Mouse (Mus musculus): ENCODE data around the gene Olfr73. TPM values are rescaled to one million over a fixed set of nuclear protein-coding genes. Genes with fewer than 3 reads are reported as not detected.
"Not testable (repeated sequence)": the region's sequence is repeated elsewhere in the genome, so short reads cannot be mapped to it uniquely, and the experiment has no call there.

Olfr73 gene
- 0.05 TPM in 1 of 2 replicates, not detected in the other for polyA plus RNA-seq (2015; fragmentation: Nextera tagmentation; extraction: Ambion mirVana)

GRCm38 (mm10) chr2:88037599-88037998 lies at the start of gene Olfr73:
Olfr73 (minus strand) TSS chr2:88037699.
- Histone ChIP-seq H3K36me3 (no peaks in the 10 kb centered on the region), H3K27ac (no peak within 1 kb of the TSS), H3K4me3 (no peak within 1 kb of the TSS), H3K9ac (no peak within 1 kb of the TSS), H3K9me3 (no peaks in the 10 kb centered on the region), H3K27me3 (no peaks in the 10 kb centered on the region), H3K4me2 (no peak within 1 kb of the TSS), H3K4me1 (no peaks in the 10 kb centered on the region)
- no peak for ATAC-seq (ENCODE audit: borderline replicate concordance, extremely low read depth, low FRiP score, low TSS enrichment)

GRCm38 (mm10) chr2:88071730-88072129 lies 34.2 kb upstream of the Olfr73 start, which contains the start of gene Olfr1163:
Olfr1163 (minus strand) TSS chr2:88071830.
- Histone ChIP-seq H3K9ac (no peak within 1 kb of the TSS), H3K4me2 (no peak within 1 kb of the TSS), H3K36me3 (no peaks in the 10 kb centered on the region), H3K4me3 (no peak within 1 kb of the TSS), H3K9me3 (no peaks in the 10 kb centered on the region), H3K27ac (no peak within 1 kb of the TSS), H3K27me3 (no peaks in the 10 kb centered on the region), H3K4me1 (no peaks in the 10 kb centered on the region)
- no peak for ATAC-seq (ENCODE audit: borderline replicate concordance, extremely low read depth, low FRiP score, low TSS enrichment)

- Histone ChIP-seq H3K27ac (no peak overlapping the region), H3K4me2 (no peak overlapping the region), H3K4me1 (no peaks in the 10 kb centered on the region), H3K4me3 (no peak overlapping the region), H3K9me3 (no peaks in the 10 kb centered on the region), H3K27me3 (no peaks in the 10 kb centered on the region), H3K9ac (no peak overlapping the region), H3K36me3 (no peaks in the 10 kb centered on the region)
- WGBS: 88% methylated on average over 2 of the region's 2 CpGs
- no peak for ATAC-seq (ENCODE audit: borderline replicate concordance, extremely low read depth, low FRiP score, low TSS enrichment)
Measured at GRCm38 (mm10) chr2:88063587-88063986, 26.1 kb upstream of the Olfr73 start.

GRCm38 (mm10) chr2:88051029-88051428 lies 13.5 kb upstream of the Olfr73 start, which contains the start of gene Olfr1162:
Olfr1162 (minus strand) TSS chr2:88051129.
- no peaks in the 10 kb centered on the region for H3K4me1 ChIP-seq
- H3K4me3 ChIP-seq: no peak within 1 kb of the TSS
- H3K36me3 ChIP-seq: no peaks in the 10 kb centered on the region
- no peak within 1 kb of the TSS for H3K27ac ChIP-seq
- ATAC-seq (ENCODE audit: borderline replicate concordance, extremely low read depth, low FRiP score, low TSS enrichment): no peak
- H3K27me3 ChIP-seq: no peaks in the 10 kb centered on the region
- WGBS: 72% methylated on average over 1 of the region's 1 CpGs
- no peak within 1 kb of the TSS for H3K4me2 ChIP-seq
- no peaks in the 10 kb centered on the region for H3K9me3 ChIP-seq
- no peak within 1 kb of the TSS for H3K9ac ChIP-seq

GRCm38 (mm10) chr2:88022474-88022873 lies 15.0 kb downstream of the Olfr73 start, which contains the start of gene Olfr1161:
Olfr1161 (plus strand) TSS chr2:88022774.
- not testable (repeated sequence) for H3K4me1 ChIP-seq; ATAC-seq (ENCODE audit: borderline replicate concordance, extremely low read depth, low FRiP score, low TSS enrichment); H3K27ac ChIP-seq; H3K4me3 ChIP-seq; H3K9ac ChIP-seq; H3K36me3 ChIP-seq; H3K9me3 ChIP-seq; H3K4me2 ChIP-seq; H3K27me3 ChIP-seq
- WGBS: 62% methylated on average over 1 of the region's 1 CpGs

- Histone ChIP-seq H3K9ac (no peak within 1 kb of the TSS), H3K27me3 (no peaks in the 10 kb centered on the region), H3K4me3 (no peak within 1 kb of the TSS), H3K4me2 (no peak within 1 kb of the TSS), H3K9me3 (no peaks in the 10 kb centered on the region), H3K4me1 (no peaks in the 10 kb centered on the region), H3K36me3 (no peaks in the 10 kb centered on the region), H3K27ac (no peak within 1 kb of the TSS)
- no peak for ATAC-seq (ENCODE audit: borderline replicate concordance, extremely low read depth, low FRiP score, low TSS enrichment)
Measured at GRCm38 (mm10) chr2:88007515-88008318, 29.8 kb downstream of the Olfr73 start, which contains the start of gene Olfr1160. Olfr1160 (minus strand) TSS chr2:88008268.

GRCm38 (mm10) chr2:87989813-87990212 lies 47.7 kb downstream of the Olfr73 start, which contains the start of gene Olfr1158:
Olfr1158 (plus strand) TSS chr2:87990113.
- Histone ChIP-seq H3K27ac (no peak within 1 kb of the TSS), H3K4me1 (no peaks in the 10 kb centered on the region), H3K4me3 (no peak within 1 kb of the TSS), H3K27me3 (no peaks in the 10 kb centered on the region), H3K4me2 (no peak within 1 kb of the TSS), H3K36me3 (no peaks in the 10 kb centered on the region), H3K9me3 (no peaks in the 10 kb centered on the region), H3K9ac (no peak within 1 kb of the TSS)
- ATAC-seq (ENCODE audit: borderline replicate concordance, extremely low read depth, low FRiP score, low TSS enrichment): no peak

Other genes with a start within 250 kb of the Olfr73 start
- gene Olfr1143, start 237.1 kb downstream of the Olfr73 start, polyA plus RNA-seq (2015; fragmentation: Nextera tagmentation; extraction: Ambion mirVana): not detected in 2 replicates
- gene Olfr1145, start 227.9 kb downstream of the Olfr73 start, polyA plus RNA-seq (2015; fragmentation: Nextera tagmentation; extraction: Ambion mirVana): not detected in 2 replicates
- gene Olfr1148, start 207.2 kb downstream of the Olfr73 start, polyA plus RNA-seq (2015; fragmentation: Nextera tagmentation; extraction: Ambion mirVana): not detected in 2 replicates
- not detected in 2 replicates for gene Olfr1150-ps1, start 193.7 kb downstream of the Olfr73 start, polyA plus RNA-seq (2015; fragmentation: Nextera tagmentation; extraction: Ambion mirVana)
- not detected in 2 replicates for gene Olfr1151, start 181.8 kb downstream of the Olfr73 start, polyA plus RNA-seq (2015; fragmentation: Nextera tagmentation; extraction: Ambion mirVana)
- not detected in 2 replicates for gene Olfr1152, start 171.2 kb downstream of the Olfr73 start, polyA plus RNA-seq (2015; fragmentation: Nextera tagmentation; extraction: Ambion mirVana)
- gene Olfr1153, start 142.7 kb downstream of the Olfr73 start, polyA plus RNA-seq (2015; fragmentation: Nextera tagmentation; extraction: Ambion mirVana): not detected in 2 replicates
- gene Olfr1154, start 132.5 kb downstream of the Olfr73 start, polyA plus RNA-seq (2015; fragmentation: Nextera tagmentation; extraction: Ambion mirVana): not detected in 2 replicates
- gene Olfr1155, start 92.6 kb downstream of the Olfr73 start, polyA plus RNA-seq (2015; fragmentation: Nextera tagmentation; extraction: Ambion mirVana): not detected in 2 replicates
- not detected in 2 replicates for gene Olfr1156, start 84.6 kb downstream of the Olfr73 start, polyA plus RNA-seq (2015; fragmentation: Nextera tagmentation; extraction: Ambion mirVana)
- not detected in 2 replicates for gene Olfr1157, start 69.4 kb downstream of the Olfr73 start, polyA plus RNA-seq (2015; fragmentation: Nextera tagmentation; extraction: Ambion mirVana)
- not detected in 2 replicates for gene Olfr74, start 63.0 kb downstream of the Olfr73 start, polyA plus RNA-seq (2015; fragmentation: Nextera tagmentation; extraction: Ambion mirVana)
- not detected in 2 replicates for gene Olfr1158, start 47.6 kb downstream of the Olfr73 start, polyA plus RNA-seq (2015; fragmentation: Nextera tagmentation; extraction: Ambion mirVana)
- not detected in 2 replicates for gene Olfr1160, start 29.4 kb downstream of the Olfr73 start, polyA plus RNA-seq (2015; fragmentation: Nextera tagmentation; extraction: Ambion mirVana)
- not detected in 2 replicates for gene Olfr1161, start 14.9 kb downstream of the Olfr73 start, polyA plus RNA-seq (2015; fragmentation: Nextera tagmentation; extraction: Ambion mirVana)
- gene Olfr1162, start 13.4 kb upstream of the Olfr73 start, polyA plus RNA-seq (2015; fragmentation: Nextera tagmentation; extraction: Ambion mirVana): not detected in 2 replicates
- gene Olfr1163, start 34.1 kb upstream of the Olfr73 start, polyA plus RNA-seq (2015; fragmentation: Nextera tagmentation; extraction: Ambion mirVana): not detected in 2 replicates
- gene Olfr1164, start 56.3 kb upstream of the Olfr73 start, polyA plus RNA-seq (2015; fragmentation: Nextera tagmentation; extraction: Ambion mirVana): not detected in 2 replicates
- not detected in 2 replicates for gene Olfr1166, start 90.6 kb upstream of the Olfr73 start, polyA plus RNA-seq (2015; fragmentation: Nextera tagmentation; extraction: Ambion mirVana)
- gene Olfr1167, start 117.5 kb upstream of the Olfr73 start, polyA plus RNA-seq (2015; fragmentation: Nextera tagmentation; extraction: Ambion mirVana): not detected in 2 replicates
- gene Olfr1168, start 144.2 kb upstream of the Olfr73 start, polyA plus RNA-seq (2015; fragmentation: Nextera tagmentation; extraction: Ambion mirVana): not detected in 2 replicates
- not detected in 2 replicates for gene Olfr1170, start 190.6 kb upstream of the Olfr73 start, polyA plus RNA-seq (2015; fragmentation: Nextera tagmentation; extraction: Ambion mirVana)
- not detected in 2 replicates for gene Olfr1173, start 242.2 kb upstream of the Olfr73 start, polyA plus RNA-seq (2015; fragmentation: Nextera tagmentation; extraction: Ambion mirVana)